Mouse (Mus musculus) heart, postnatal 0 days (tissue): ENCODE measurements at regions not wholly inside any gene's neighbourhood (a gene's known extent, or its start where the extent isn't known, plus 50 kb on each side); places are given as distances from the start of the nearest gene placed in this dataset.

Experiments used
- CTCF ChIP-seq: IDR thresholded peaks from 2 replicates; pipeline ENCODE4 v1.5.1; 2016; ENCODE audit warnings: antibody characterized with exemption, control low read depth, low read depth
- EP300 ChIP-seq: IDR thresholded peaks from 2 replicates; pipeline ENCODE4 v1.6.1; 2016; ENCODE audit warnings: antibody characterized with exemption, low read depth

GRCm38 (mm10) chr10:45890088-45890626 lies 312.5 kb downstream of the Hace1 start:
- no peak for TF ChIP-seq EP300
- TF ChIP-seq CTCF: no peak
